Mouse (Mus musculus) erythroblast, embryonic 14.5 days (primary cell): ENCODE measurements around the gene Adnp.

ENCODE experiments used
- GATA1 ChIP-seq: IDR thresholded peaks from 2 replicates; pipeline ENCODE4 v1.6.1; 2012; ENCODE audit warnings: low read length, inconsistent platforms, mixed read lengths
- TAL1 ChIP-seq: IDR thresholded peaks from 3 replicates; pipeline ENCODE4 v1.6.1; 2012; ENCODE audit warnings: low read length, inconsistent platforms, mixed read lengths

DNA sequence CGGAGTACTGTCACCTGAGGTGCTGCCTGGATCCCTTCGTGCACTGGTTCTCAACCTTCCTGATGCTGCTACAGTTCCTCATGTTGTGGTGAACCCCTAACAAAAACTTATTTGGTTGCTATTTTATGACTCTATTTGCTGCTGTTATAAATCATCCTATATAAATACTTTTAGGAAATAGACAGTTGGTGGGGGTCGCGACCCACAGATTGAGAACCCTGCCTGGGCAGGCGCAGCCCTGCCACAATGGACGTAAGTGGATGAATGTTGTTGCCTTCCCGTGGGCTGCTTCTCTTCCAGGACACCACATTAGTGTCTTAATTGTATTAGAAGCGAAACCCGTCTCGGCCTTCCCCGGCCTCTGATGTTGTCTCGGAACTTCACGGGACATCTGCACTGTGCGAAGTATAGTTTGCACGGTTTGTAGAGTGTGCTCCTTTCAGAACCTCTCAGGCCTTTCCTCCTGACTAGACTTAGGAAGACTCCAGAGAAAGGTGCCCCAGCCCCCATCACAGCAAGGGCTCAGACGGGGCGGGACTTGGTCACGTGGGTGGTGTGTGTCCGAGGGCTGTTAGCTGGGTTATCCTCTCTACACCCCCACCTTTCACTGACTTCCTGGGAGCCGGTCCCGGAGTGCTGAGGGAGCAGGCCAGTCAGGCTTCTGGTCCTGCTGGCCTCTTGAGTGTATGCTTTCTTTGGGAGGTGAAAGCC, 40.0 kb downstream of the Adnp start:
- TF ChIP-seq TAL1 (no peak), GATA1 (no peak)
